Mouse (Mus musculus): ENCODE data around the gene Rps8.

DNA sequence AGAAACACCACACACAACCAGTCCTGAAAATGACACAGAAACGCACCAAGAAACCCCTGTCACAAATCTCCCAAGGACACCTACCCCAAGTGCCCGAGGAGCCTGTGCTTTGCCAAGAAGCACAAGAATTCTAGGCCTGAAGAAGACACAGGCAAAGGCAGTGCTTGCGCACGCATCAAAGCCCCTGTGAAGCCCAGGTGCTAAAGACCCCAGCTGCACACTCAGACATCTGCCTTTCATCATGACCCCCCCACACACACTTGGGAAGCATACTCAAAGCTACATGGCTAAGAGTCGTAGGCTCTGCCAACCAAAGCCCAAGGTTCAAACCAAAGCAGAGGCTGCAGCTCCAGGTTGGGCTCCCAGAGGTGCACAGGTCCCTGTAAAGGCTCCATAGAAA, 40.5 kb downstream of the Rps8 start:
- TF ChIP-seq CTCF (IDR thresholded peaks at IDR 0.05; ENCODE audit: extremely low read depth, insufficient read length, insufficient replicate concordance, low read depth, low read length) (no peak), POLR2A (IDR thresholded peaks at IDR 0.05; ENCODE audit: low read depth, low read length) (no peak)
